Mouse (Mus musculus) olfactory bulb, adult 2 months (tissue): ENCODE data around the gene Pfdn5. TPM values are rescaled to one million over a fixed set of nuclear protein-coding genes. Genes with fewer than 3 reads are reported as not detected.

Experiments used
- H3K27ac ChIP-seq: fragments of 200-500 bp; 2 replicates; pipeline ENCODE4 v1.5.1; 2012; ENCODE audit warnings: low read depth, low read length; ENCODE audit not compliant: insufficient read depth
- H3K4me1 ChIP-seq: fragments of 200-500 bp; 2 replicates; pipeline ENCODE4 v1.6.1; 2012; ENCODE audit warnings: low read length; ENCODE audit not compliant: control insufficient read depth, insufficient read depth
- H3K4me3 ChIP-seq: fragments of 200-500 bp; 2 replicates; pipeline ENCODE4 v1.5.1; 2012; ENCODE audit warnings: mild to moderate bottlenecking, low read depth, low read length, moderate library complexity; ENCODE audit not compliant: insufficient read depth
- CTCF ChIP-seq: fragments of 200-500 bp; IDR thresholded peaks from 2 replicates; pipeline ENCODE4 v1.5.1; 2012; ENCODE audit warnings: low read depth, mild to moderate bottlenecking, low read length, moderate library complexity; ENCODE audit not compliant: insufficient read depth
- POLR2A ChIP-seq: fragments of 200-500 bp; IDR thresholded peaks from 2 replicates; pipeline ENCODE4 v1.6.1; 2012; ENCODE audit warnings: mild to moderate bottlenecking, low read depth, low read length, moderate library complexity; ENCODE audit not compliant: insufficient read depth
- WGBS: fragments of 180-500 bp; shearing (Covaris S2); methylation state at CpG from one replicate; pipeline ENCODE4 v1.1.7; 2018; 5-methylcytosine and 5-hydroxymethylcytosine counted together
- polyA plus RNA-seq: library from polyadenylated mRNA; stranded (reverse); fragments of >200 nt; gene quantifications from 2 replicates; pipeline ENCODE4 v1.2.4, GENCODE M21; 2012; ENCODE audit warnings: low replicate concordance; ENCODE audit not compliant: missing spikeins, insufficient read depth, insufficient read length

The Pfdn5 gene
- polyA plus RNA-seq, 1 experiment, result 1,008 TPM

GRCm38 (mm10) chr15:102377810-102378262, 51.9 kb downstream of the Pfdn5 start:
- Histone ChIP-seq H3K4me1 (peaks cover 10% of the 10 kb centered on the region), H3K27ac (no peak overlapping the region), H3K4me3 (no peak overlapping the region)
- 17% methylated on average over 10 of the region's 10 CpGs for WGBS
- TF ChIP-seq CTCF, result no peak
- TF ChIP-seq POLR2A, result no peak

Other genes with a start within 250 kb of the Pfdn5 start
- not detected in 2 replicates for gene Tns2, start 225.7 kb upstream of the Pfdn5 start, polyA plus RNA-seq
- gene Spryd3, start 189.9 kb upstream of the Pfdn5 start, polyA plus RNA-seq, result not detected in 2 replicates
- not detected in 2 replicates for gene Igfbp6, start 181.8 kb upstream of the Pfdn5 start, polyA plus RNA-seq
- not detected in 2 replicates for gene Soat2, start 175.6 kb upstream of the Pfdn5 start, polyA plus RNA-seq
- 123 TPM in 1 of 2 replicates, not detected in the other for gene Zfp740, start 122.9 kb upstream of the Pfdn5 start, polyA plus RNA-seq
- not detected in 2 replicates for gene Csad, start 121.4 kb upstream of the Pfdn5 start, polyA plus RNA-seq
- not detected in 2 replicates for gene Itgb7, start 94.2 kb upstream of the Pfdn5 start, polyA plus RNA-seq
- gene Rarg, start 68.6 kb upstream of the Pfdn5 start, polyA plus RNA-seq, result not detected in 2 replicates
- not detected in 2 replicates for gene Gm9918, start 55.6 kb upstream of the Pfdn5 start, polyA plus RNA-seq
- gene Mfsd5, start 46.7 kb upstream of the Pfdn5 start, polyA plus RNA-seq, result not detected in 2 replicates
- gene Espl1, start 29.9 kb upstream of the Pfdn5 start, polyA plus RNA-seq, result not detected in 2 replicates
- not detected in 2 replicates for gene Myg1, start 5.6 kb downstream of the Pfdn5 start, polyA plus RNA-seq
- not detected in 2 replicates for gene Aaas, start 24.7 kb downstream of the Pfdn5 start, polyA plus RNA-seq
- gene Sp7, start 41.1 kb downstream of the Pfdn5 start, polyA plus RNA-seq, result not detected in 2 replicates
- 98.4 TPM in 1 of 2 replicates, not detected in the other for gene Sp1, start 80.0 kb downstream of the Pfdn5 start, polyA plus RNA-seq
- not detected in 2 replicates for gene Amhr2, start 119.3 kb downstream of the Pfdn5 start, polyA plus RNA-seq
- not detected in 2 replicates for gene Prr13, start 132.9 kb downstream of the Pfdn5 start, polyA plus RNA-seq
- 834 and 975 TPM in 2 replicates for gene Pcbp2, start 144.4 kb downstream of the Pfdn5 start, polyA plus RNA-seq
- gene Gm10337, start 177.6 kb downstream of the Pfdn5 start, polyA plus RNA-seq, result not detected in 2 replicates
- not detected in 2 replicates for gene Map3k12, start 190.9 kb downstream of the Pfdn5 start, polyA plus RNA-seq
- not detected in 2 replicates for gene Tarbp2, start 192.1 kb downstream of the Pfdn5 start, polyA plus RNA-seq
- gene Npff, start 198.8 kb downstream of the Pfdn5 start, polyA plus RNA-seq, result not detected in 2 replicates